Mouse (Mus musculus) neural tube, embryonic 14.5 days (tissue): ENCODE data around the gene Sgpp1. TPM values are rescaled to one million over a fixed set of nuclear protein-coding genes. Genes with fewer than 3 reads are reported as not detected.

Experiments used
- ATAC-seq: fragments of 200-750 bp; cut with Nextera tagmentation; 2 replicates; pipeline ENCODE4 v1.8.0; 2017; ENCODE audit warnings: low read depth, mild to moderate bottlenecking, moderate TSS enrichment, moderate library complexity
- H3K27ac ChIP-seq: fragments of 300-500 bp; sonication (generic); 2 replicates; pipeline ENCODE4 v1.5.1; 2014; ENCODE audit warnings: low read depth, mild to moderate bottlenecking, control low read depth, low read length, moderate library complexity, mixed read lengths
- H3K27me3 ChIP-seq: fragments of 300-500 bp; sonication (generic); 2 replicates; pipeline ENCODE4 v1.6.1; 2014; ENCODE audit warnings: low read length; ENCODE audit not compliant: control insufficient read depth, insufficient read depth
- H3K36me3 ChIP-seq: fragments of 300-500 bp; sonication (generic); 2 replicates; pipeline ENCODE4 v1.6.1; 2014; ENCODE audit warnings: low read length, mixed read lengths; ENCODE audit not compliant: control insufficient read depth, insufficient read depth
- H3K4me1 ChIP-seq: fragments of 300-500 bp; sonication (generic); 2 replicates; pipeline ENCODE4 v1.6.1; 2014; ENCODE audit warnings: low read length; ENCODE audit not compliant: control insufficient read depth, insufficient read depth
- H3K4me2 ChIP-seq: fragments of 300-500 bp; sonication (generic); 2 replicates; pipeline ENCODE4 v1.6.1; 2014; ENCODE audit warnings: mild to moderate bottlenecking, low read depth, low read length, control low read depth
- H3K4me3 ChIP-seq: fragments of 300-500 bp; sonication (generic); 2 replicates; pipeline ENCODE4 v1.5.1; 2014; ENCODE audit warnings: low read depth, low read length, control low read depth, mixed read lengths
- H3K9ac ChIP-seq: fragments of 300-500 bp; sonication (generic); replicated peaks from 2 replicates; pipeline ENCODE4 v1.6.1; 2014; ENCODE audit warnings: low read depth, mild to moderate bottlenecking, control low read depth, low read length, mixed read lengths
- H3K9me3 ChIP-seq: fragments of 300-500 bp; sonication (generic); 2 replicates; pipeline ENCODE4 v1.6.1; 2016; ENCODE audit warnings: low read length; ENCODE audit not compliant: control insufficient read depth
- WGBS: fragments of 180-500 bp; shearing (Covaris S2); extraction: QIAGEN DNeasy Blood & Tissue Kit; methylation state at CpG from one replicate; pipeline ENCODE4 v1.1.7; 2014; 5-methylcytosine and 5-hydroxymethylcytosine counted together
- polyA plus RNA-seq: library from polyadenylated mRNA; unstranded; fragments of >200 nt; fragmentation: Nextera tagmentation; extraction: Ambion mirVana; gene quantifications from 2 replicates; pipeline ENCODE4 v1.2.1, GENCODE M21; 2014

Gene Sgpp1
- 14.1 and 15.0 TPM in 2 replicates for polyA plus RNA-seq

- ATAC-seq, result peak; percentile 95
- under 1% methylated on average over 104 of the region's 105 CpGs for WGBS
- H3K9me3 ChIP-seq, result no peaks in the 10 kb centered on the region
- peaks cover 6% of the 10 kb centered on the region for H3K4me1 ChIP-seq
- peak within 1 kb of the TSS; percentile 90 for H3K4me3 ChIP-seq
- peak within 1 kb of the TSS; percentile 78 for H3K27ac ChIP-seq
- peak within 1 kb of the TSS; percentile 97 for H3K4me2 ChIP-seq
- peaks cover 8% of the 10 kb centered on the region; the same call in 1 of the 2 replicates for H3K27me3 ChIP-seq
- H3K9ac ChIP-seq, result peak within 1 kb of the TSS; percentile 90
- no peaks in the 10 kb centered on the region for H3K36me3 ChIP-seq
Measured at GRCm38 (mm10) chr12:75735246-75736200, at the start of gene Sgpp1. Gene Sgpp1, minus strand, starts transcription at chr12:75735729.

- Histone ChIP-seq H3K9ac (no peak overlapping the region), H3K36me3 (no peaks in the 10 kb centered on the region), H3K9me3 (no peaks in the 10 kb centered on the region), H3K27me3 (no peaks in the 10 kb centered on the region), H3K27ac (no peak overlapping the region), H3K4me1 (no peaks in the 10 kb centered on the region), H3K4me2 (no peak overlapping the region), H3K4me3 (no peak overlapping the region)
- ATAC-seq, result no peak
- 88% methylated on average over 2 of the region's 2 CpGs for WGBS
Measured at GRCm38 (mm10) chr12:75784271-75784751, 48.8 kb upstream of the Sgpp1 start.

- Histone ChIP-seq H3K4me3 (no peak overlapping the region), H3K9ac (no peak overlapping the region), H3K4me2 (no peak overlapping the region), H3K36me3 (no peaks in the 10 kb centered on the region), H3K27me3 (no peaks in the 10 kb centered on the region), H3K4me1 (no peaks in the 10 kb centered on the region), H3K9me3 (no peaks in the 10 kb centered on the region), H3K27ac (no peak overlapping the region)
- no peak for ATAC-seq
- 87% methylated on average over 7 of the region's 7 CpGs for WGBS
Measured at GRCm38 (mm10) chr12:75781995-75782394, 46.5 kb upstream of the Sgpp1 start.

GRCm38 (mm10) chr12:75781445-75781844, 45.9 kb upstream of the Sgpp1 start:
- no peak overlapping the region for H3K27ac ChIP-seq
- no peak overlapping the region for H3K4me2 ChIP-seq
- no peak overlapping the region for H3K4me3 ChIP-seq
- H3K9ac ChIP-seq, result no peak overlapping the region
- no peaks in the 10 kb centered on the region for H3K9me3 ChIP-seq
- no peaks in the 10 kb centered on the region for H3K36me3 ChIP-seq
- ATAC-seq, result no peak
- H3K27me3 ChIP-seq, result no peaks in the 10 kb centered on the region
- H3K4me1 ChIP-seq, result no peaks in the 10 kb centered on the region

DNA sequence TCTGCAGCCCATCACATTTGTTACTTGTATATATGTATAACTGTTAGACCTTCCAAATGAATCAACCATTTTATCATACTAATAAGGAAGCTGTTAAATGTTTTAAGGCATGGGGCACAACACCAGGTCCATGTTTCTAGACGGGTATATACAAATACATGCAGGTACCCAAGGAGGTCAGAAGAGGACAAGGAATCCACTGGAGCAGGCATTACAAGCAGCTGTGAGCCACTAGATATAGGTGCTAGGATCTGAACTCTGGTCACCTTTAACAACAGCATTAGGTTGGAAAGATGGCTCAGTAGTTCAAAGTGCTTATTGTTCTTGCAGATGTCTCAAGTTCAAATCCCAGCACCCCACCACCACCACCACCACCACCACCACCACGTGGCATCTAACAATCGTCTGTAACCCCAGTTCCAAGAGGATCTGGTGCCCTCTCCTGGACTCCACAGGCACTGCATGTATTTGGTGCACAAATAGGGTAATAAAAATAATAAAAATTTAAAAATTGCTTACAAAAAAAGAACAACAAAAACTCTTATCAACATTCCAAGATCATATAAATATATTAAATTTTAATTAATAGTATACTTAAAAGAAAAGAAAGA, 37.0 kb upstream of the Sgpp1 start:
- WGBS, result 32% methylated on average over 3 of the region's 3 CpGs
- no peak for ATAC-seq

GRCm38 (mm10) chr12:75771410-75771809, 35.9 kb upstream of the Sgpp1 start:
- Histone ChIP-seq H3K4me1 (no peaks in the 10 kb centered on the region), H3K36me3 (no peaks in the 10 kb centered on the region), H3K4me3 (no peak overlapping the region), H3K27ac (no peak overlapping the region), H3K27me3 (no peaks in the 10 kb centered on the region), H3K9me3 (no peaks in the 10 kb centered on the region), H3K4me2 (no peak overlapping the region), H3K9ac (no peak overlapping the region)
- ATAC-seq, result no peak
- 70% methylated on average over 3 of the region's 3 CpGs for WGBS

More for the DNA sequence above, 37.0 kb upstream of the Sgpp1 start:
- Histone ChIP-seq H3K4me1 (no peaks in the 10 kb centered on the region), H3K27ac (no peak overlapping the region), H3K4me2 (no peak overlapping the region), H3K27me3 (no peaks in the 10 kb centered on the region), H3K36me3 (no peaks in the 10 kb centered on the region), H3K4me3 (no peak overlapping the region), H3K9me3 (no peaks in the 10 kb centered on the region), H3K9ac (no peak overlapping the region)

DNA sequence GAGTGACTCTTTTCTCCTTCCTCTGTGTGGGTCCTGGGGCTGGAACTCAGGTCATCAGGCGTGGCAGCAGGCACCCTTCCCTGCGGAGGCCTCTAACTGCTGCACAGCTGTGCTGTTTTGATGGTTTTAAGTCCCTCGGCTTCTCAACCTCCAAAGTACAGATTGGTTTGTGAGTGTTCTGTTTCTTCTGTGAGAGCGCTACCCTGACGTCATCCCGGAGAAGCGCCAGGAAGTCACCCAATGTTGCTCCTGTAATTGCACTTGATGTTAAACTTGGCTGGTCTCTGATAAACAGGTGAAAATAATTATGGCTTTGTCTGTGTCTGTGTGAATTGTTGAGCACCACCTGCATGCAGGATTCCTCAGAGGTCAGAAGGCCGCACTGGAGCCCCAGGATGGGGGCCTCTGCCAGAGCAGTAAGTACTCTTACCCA, 31.4 kb upstream of the Sgpp1 start:
- Histone ChIP-seq H3K9ac (no peak overlapping the region), H3K27ac (no peak overlapping the region), H3K36me3 (no peaks in the 10 kb centered on the region), H3K9me3 (no peaks in the 10 kb centered on the region), H3K27me3 (no peaks in the 10 kb centered on the region), H3K4me2 (no peak overlapping the region), H3K4me3 (no peak overlapping the region), H3K4me1 (no peaks in the 10 kb centered on the region)
- 70% methylated on average over 8 of the region's 8 CpGs for WGBS
- no peak for ATAC-seq

- no peaks in the 10 kb centered on the region for H3K4me1 ChIP-seq
- no peak overlapping the region for H3K9ac ChIP-seq
- whole genome bisulfite sequencing, result 45% methylated on average over 6 of the region's 6 CpGs
- H3K27me3 ChIP-seq, result no peaks in the 10 kb centered on the region
- H3K4me3 ChIP-seq, result no peak overlapping the region
- no peak for ATAC-seq
- no peak overlapping the region for H3K4me2 ChIP-seq
- H3K27ac ChIP-seq, result no peak overlapping the region
- no peaks in the 10 kb centered on the region for H3K9me3 ChIP-seq
- H3K36me3 ChIP-seq, result no peaks in the 10 kb centered on the region
Measured at GRCm38 (mm10) chr12:75766395-75766794, 30.9 kb upstream of the Sgpp1 start.

DNA sequence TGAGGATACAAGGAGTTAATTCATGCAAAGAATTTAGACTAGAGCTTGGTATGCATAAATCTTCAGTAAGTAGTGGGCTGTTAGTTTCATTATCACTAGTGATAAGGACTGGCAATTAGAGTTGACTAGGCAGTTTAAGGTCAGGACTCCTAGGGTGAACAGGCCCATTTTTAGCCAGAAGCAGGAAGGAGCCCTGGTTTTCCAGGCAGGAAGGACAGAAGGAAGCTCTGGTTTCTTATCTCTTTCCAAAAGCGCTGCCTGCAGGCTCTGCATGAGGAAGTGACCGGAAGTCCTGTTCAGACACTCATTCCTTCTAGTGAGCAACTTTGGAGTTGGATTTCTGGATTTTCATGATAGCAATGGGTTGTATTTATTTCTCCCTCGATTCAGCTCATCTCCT, 30.2 kb upstream of the Sgpp1 start:
- Histone ChIP-seq H3K9ac (no peak overlapping the region), H3K9me3 (no peaks in the 10 kb centered on the region), H3K36me3 (no peaks in the 10 kb centered on the region), H3K4me3 (no peak overlapping the region), H3K27me3 (no peaks in the 10 kb centered on the region), H3K27ac (no peak overlapping the region), H3K4me2 (no peak overlapping the region), H3K4me1 (no peaks in the 10 kb centered on the region)
- 84% methylated on average over 3 of the region's 3 CpGs for WGBS
- no peak for ATAC-seq
